Mouse (Mus musculus): ENCODE measurements around the gene Cbln4. TPM values are rescaled to one million over a fixed set of nuclear protein-coding genes. Genes with fewer than 3 reads are reported as not detected.

Gene Cbln4
- polyA plus RNA-seq, 1 experiment = not detected

- no peaks in the 10 kb centered on the region for H3K27me3 ChIP-seq (ENCODE audit: control insufficient read depth, insufficient read depth, insufficient read length)
- H3K4me3 ChIP-seq = no peak overlapping the region
- H3ac ChIP-seq (ENCODE audit: control insufficient read depth, insufficient read length) = no peak overlapping the region
- no peak for TF ChIP-seq CEBPB (IDR thresholded peaks at IDR 0.05; ENCODE audit: insufficient read depth, poor library complexity, severe bottlenecking)
- TF ChIP-seq MAX (IDR thresholded peaks at IDR 0.05; ENCODE audit: low read depth) = no peak
- TF ChIP-seq SRF (IDR thresholded peaks at IDR 0.05; ENCODE audit: control insufficient read depth, insufficient read length, low read depth) = no peak
- no peak for TF ChIP-seq POLR2A (IDR thresholded peaks at IDR 0.05; ENCODE audit: insufficient read length, low read depth)
- no peaks in the 10 kb centered on the region for H3K79me2 ChIP-seq (ENCODE audit: control insufficient read depth, insufficient read depth)
- no peak overlapping the region for H3K4me2 ChIP-seq (ENCODE audit: low read depth)
- H3K36me3 ChIP-seq (ENCODE audit: control insufficient read depth, insufficient read depth) = no peaks in the 10 kb centered on the region
Observed at GRCm38 (mm10) chr2:171986686-171987085, 56.6 kb downstream of the Cbln4 start.

Other genes with a start within 250 kb of the Cbln4 start
- not detected for gene Mc3r, start 205.0 kb upstream of the Cbln4 start, polyA plus RNA-seq (2012; fragmentation: generic; extraction: Trizol)

Data from myocyte (in vitro differentiated cells).